Mouse (Mus musculus): ENCODE data around the gene 9230104L09Rik. TPM values are rescaled to one million over a fixed set of nuclear protein-coding genes. Genes with fewer than 3 reads are reported as not detected.
A peak's percentile ranks its signal among the peaks of the same experiment; 100 is the strongest.

The 9230104L09Rik gene
- polyA plus RNA-seq, 1 experiment from 2014 or later = not detected

DNA sequence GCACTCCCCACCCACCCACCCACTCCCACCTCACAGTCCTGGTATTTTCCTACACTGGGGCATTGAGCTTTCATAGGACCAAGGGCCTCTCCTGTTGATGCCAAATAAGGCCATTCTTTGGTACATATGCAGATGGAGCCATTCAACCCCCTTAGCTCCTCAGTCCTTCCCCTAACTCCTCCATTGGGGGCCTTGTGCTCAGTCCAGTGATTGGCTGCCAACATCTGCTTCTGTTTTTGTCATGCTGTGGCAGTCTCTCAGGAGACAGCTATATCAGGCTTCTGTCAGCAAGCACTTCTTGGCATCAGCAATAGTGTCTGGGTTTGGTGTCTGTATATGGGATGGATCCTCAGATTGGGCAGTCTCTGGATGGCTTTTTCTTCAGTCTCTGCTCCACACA lies 19.9 kb upstream of the 9230104L09Rik start:
- no peaks in the 10 kb centered on the region for H3K4me1 ChIP-seq (ENCODE audit: control insufficient read depth, insufficient read depth, low read length)
- no peaks in the 10 kb centered on the region for H3K27me3 ChIP-seq (ENCODE audit: control insufficient read depth, insufficient read depth, low read length)
- H3K9ac ChIP-seq (replicated peaks; ENCODE audit: low read length) = no peak overlapping the region
- H3K9me3 ChIP-seq (replicated peaks; ENCODE audit: control insufficient read depth, low read length) = no peaks in the 10 kb centered on the region
- H3K4me2 ChIP-seq (ENCODE audit: low read depth, low read length) = no peak overlapping the region
- H3K36me3 ChIP-seq (replicated peaks; ENCODE audit: control insufficient read depth, insufficient read depth, low read depth, low read length) = no peaks in the 10 kb centered on the region
- no peak overlapping the region for H3K4me3 ChIP-seq (ENCODE audit: low read depth, low read length)
- ATAC-seq (replicated peaks; ENCODE audit: insufficient number of reproducible peaks, low FRiP score, low TSS enrichment, low read depth) (no peak), DNase-seq (ENCODE audit: low spot score) (no peak)
- H3K27ac ChIP-seq (replicated peaks; ENCODE audit: low read depth, low read length) = no peak overlapping the region

DNA sequence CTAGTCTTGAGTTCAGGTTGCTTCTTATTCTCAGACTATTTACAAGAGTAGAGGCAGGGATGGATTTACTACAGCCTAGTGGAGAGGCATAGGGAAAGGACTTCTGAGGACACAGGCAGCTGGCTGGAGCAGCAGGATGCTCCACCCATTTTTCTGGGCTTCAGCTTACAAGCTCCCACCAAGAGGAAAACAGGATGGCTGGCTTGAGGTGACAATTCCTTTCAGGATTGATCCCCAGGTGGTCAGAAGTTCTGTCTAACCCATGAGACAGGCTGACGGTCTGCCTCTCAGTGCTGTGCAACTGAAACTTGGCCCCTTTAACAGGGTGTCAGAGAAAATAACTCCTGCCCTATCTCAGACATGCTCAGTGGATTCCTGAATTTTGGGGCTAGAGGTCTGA lies 14.4 kb upstream of the 9230104L09Rik start:
- ATAC-seq (replicated peaks; ENCODE audit: insufficient number of reproducible peaks, low FRiP score, low TSS enrichment, low read depth) (no peak), DNase-seq (ENCODE audit: low spot score) (no peak)
- Histone ChIP-seq H3K27me3 (ENCODE audit: control insufficient read depth, insufficient read depth, low read length) (no peaks in the 10 kb centered on the region), H3K36me3 (replicated peaks; ENCODE audit: control insufficient read depth, insufficient read depth, low read depth, low read length) (no peaks in the 10 kb centered on the region), H3K27ac (replicated peaks; ENCODE audit: low read depth, low read length) (no peak overlapping the region), H3K9ac (replicated peaks; ENCODE audit: low read length) (no peak overlapping the region), H3K9me3 (replicated peaks; ENCODE audit: control insufficient read depth, low read length) (no peaks in the 10 kb centered on the region), H3K4me2 (ENCODE audit: low read depth, low read length) (no peak overlapping the region), H3K4me3 (ENCODE audit: low read depth, low read length) (no peak overlapping the region), H3K4me1 (ENCODE audit: control insufficient read depth, insufficient read depth, low read length) (no peaks in the 10 kb centered on the region)
- 57% methylated on average over 1 of the region's 1 CpGs for WGBS

DNA sequence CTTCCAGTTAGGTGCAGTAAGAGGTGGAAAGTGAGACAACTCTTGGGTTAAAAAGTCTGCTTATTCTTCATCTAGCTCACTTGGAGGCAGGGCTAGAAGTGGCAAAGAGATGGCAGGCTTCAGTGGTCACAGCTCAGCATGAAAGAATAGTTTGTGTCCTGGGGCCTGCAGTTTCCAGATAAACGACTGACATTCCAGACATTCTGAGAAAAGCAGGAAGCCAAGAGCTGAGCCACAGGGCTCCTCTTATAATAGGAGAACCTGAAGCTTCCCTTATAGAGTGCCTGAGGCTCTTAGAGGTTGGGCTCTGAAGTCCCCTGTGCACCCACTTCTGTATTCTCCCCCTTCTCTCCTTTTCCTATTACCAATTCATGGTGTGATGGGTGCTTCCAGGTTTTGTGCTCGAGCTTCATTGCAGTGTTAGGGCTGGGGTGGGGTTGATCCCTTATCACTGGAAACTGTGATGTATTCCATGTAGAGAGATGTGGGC lies 13.8 kb upstream of the 9230104L09Rik start:
- no peak for ATAC-seq (replicated peaks; ENCODE audit: insufficient number of reproducible peaks, low FRiP score, low TSS enrichment, low read depth)
- Histone ChIP-seq H3K4me3 (ENCODE audit: low read depth, low read length) (no peak overlapping the region), H3K4me2 (ENCODE audit: low read depth, low read length) (no peak overlapping the region), H3K36me3 (replicated peaks; ENCODE audit: control insufficient read depth, insufficient read depth, low read depth, low read length) (no peaks in the 10 kb centered on the region), H3K27ac (replicated peaks; ENCODE audit: low read depth, low read length) (no peak overlapping the region), H3K9me3 (replicated peaks; ENCODE audit: control insufficient read depth, low read length) (no peaks in the 10 kb centered on the region), H3K4me1 (ENCODE audit: control insufficient read depth, insufficient read depth, low read length) (no peaks in the 10 kb centered on the region), H3K9ac (replicated peaks; ENCODE audit: low read length) (no peak overlapping the region), H3K27me3 (ENCODE audit: control insufficient read depth, insufficient read depth, low read length) (no peaks in the 10 kb centered on the region)
- DNase-seq (ENCODE audit: low spot score) = no peak
- 5% methylated on average over 2 of the region's 2 CpGs for WGBS

DNA sequence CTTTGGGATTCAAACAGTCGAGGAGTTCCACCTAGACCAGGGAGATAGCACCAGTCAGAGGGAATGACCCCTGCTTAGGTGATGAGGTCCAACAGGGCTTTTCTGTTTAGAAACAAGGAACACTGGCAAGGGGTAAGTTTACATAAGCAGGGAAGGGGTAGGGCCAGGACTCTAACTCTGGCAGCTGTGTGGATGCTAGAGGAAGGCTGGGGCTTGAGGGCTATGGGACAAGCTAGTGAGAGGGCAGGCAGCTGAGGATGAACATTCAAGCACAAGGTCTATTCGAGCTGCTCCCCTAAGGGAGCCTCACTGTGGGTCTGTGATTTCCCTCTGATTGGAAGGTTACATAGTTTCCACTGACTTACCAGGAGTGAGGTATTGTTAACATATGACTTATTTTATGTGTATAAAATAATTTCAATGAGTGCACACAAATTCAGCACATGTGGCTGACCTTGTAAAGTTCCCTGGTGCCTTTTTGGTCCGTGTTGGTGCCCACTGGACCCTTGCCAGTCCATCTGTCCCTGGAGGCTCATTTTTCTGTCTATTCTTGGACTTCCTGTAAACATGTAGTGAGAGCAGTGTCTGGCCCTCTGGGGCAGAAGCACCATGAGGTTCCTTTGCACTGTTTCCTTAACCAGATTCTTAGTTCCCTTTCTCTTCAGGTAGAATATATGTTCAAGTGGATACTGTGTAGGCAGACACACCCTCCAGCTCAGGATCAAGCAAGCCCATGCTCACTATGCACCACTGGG lies 12.4 kb upstream of the 9230104L09Rik start:
- ATAC-seq (replicated peaks; ENCODE audit: insufficient number of reproducible peaks, low FRiP score, low TSS enrichment, low read depth) (no peak), DNase-seq (ENCODE audit: low spot score) (no peak)
- no peak overlapping the region for H3K4me2 ChIP-seq (ENCODE audit: low read depth, low read length)
- no peak overlapping the region for H3K27ac ChIP-seq (replicated peaks; ENCODE audit: low read depth, low read length)
- H3K4me3 ChIP-seq (ENCODE audit: low read depth, low read length) = no peak overlapping the region
- peaks cover 3% of the 10 kb centered on the region for H3K4me1 ChIP-seq (ENCODE audit: control insufficient read depth, insufficient read depth, low read length)
- no peaks in the 10 kb centered on the region for H3K27me3 ChIP-seq (ENCODE audit: control insufficient read depth, insufficient read depth, low read length)
- H3K9me3 ChIP-seq (replicated peaks; ENCODE audit: control insufficient read depth, low read length) = no peaks in the 10 kb centered on the region
- H3K36me3 ChIP-seq (replicated peaks; ENCODE audit: control insufficient read depth, insufficient read depth, low read depth, low read length) = no peaks in the 10 kb centered on the region; the same call in 1 of the 2 replicates
- H3K9ac ChIP-seq (replicated peaks; ENCODE audit: low read length) = no peak overlapping the region
- 53% methylated on average over 3 of the region's 3 CpGs for WGBS

DNA sequence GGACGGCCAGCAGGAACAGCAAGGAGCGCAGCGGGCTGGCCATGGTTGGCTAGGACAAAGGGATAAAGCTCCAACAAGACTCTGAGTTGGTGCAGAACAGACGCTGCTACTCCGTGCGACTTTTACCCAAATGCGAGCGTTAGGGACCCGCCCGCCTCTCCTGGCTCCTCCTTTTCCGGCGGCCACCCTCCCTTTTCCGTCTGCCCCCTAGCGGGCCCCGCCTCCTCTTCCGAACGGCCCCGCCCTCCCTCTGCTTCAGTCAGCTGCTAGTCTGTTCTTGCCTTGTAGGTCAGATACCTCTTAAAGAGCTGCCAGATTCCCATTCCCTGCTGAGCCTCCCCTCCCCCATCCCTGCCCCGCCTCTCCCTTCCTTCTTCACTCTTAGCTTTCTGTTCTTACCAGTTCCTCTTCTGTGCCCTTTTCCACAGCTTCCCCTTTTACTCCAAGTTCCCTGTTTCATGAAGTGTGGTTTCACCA lies 10.5 kb upstream of the 9230104L09Rik start, which contains the start of gene Cst3:
Cst3 (minus strand) TSS at position 358 of the 477 bp plus-strand sequence.
- WGBS = 0% methylated on average over 18 of the region's 19 CpGs
- H3K9me3 ChIP-seq (replicated peaks; ENCODE audit: control insufficient read depth, low read length) = no peaks in the 10 kb centered on the region
- no peaks in the 10 kb centered on the region; the same call in 1 of the 2 replicates for H3K36me3 ChIP-seq (replicated peaks; ENCODE audit: control insufficient read depth, insufficient read depth, low read depth, low read length)
- peak within 1 kb of the TSS; percentile 90 for H3K9ac ChIP-seq (replicated peaks; ENCODE audit: low read length)
- DNase-seq (ENCODE audit: low spot score) = peak; percentile 92
- peak within 1 kb of the TSS; percentile 44 for H3K4me2 ChIP-seq (ENCODE audit: low read depth, low read length)
- H3K27me3 ChIP-seq (ENCODE audit: control insufficient read depth, insufficient read depth, low read length) = no peaks in the 10 kb centered on the region
- ATAC-seq (replicated peaks; ENCODE audit: insufficient number of reproducible peaks, low FRiP score, low TSS enrichment, low read depth) = peak; percentile 97
- peaks cover 3% of the 10 kb centered on the region for H3K4me1 ChIP-seq (ENCODE audit: control insufficient read depth, insufficient read depth, low read length)
- peak within 1 kb of the TSS; percentile 91 for H3K4me3 ChIP-seq (ENCODE audit: low read depth, low read length)
- peak within 1 kb of the TSS; percentile 76 for H3K27ac ChIP-seq (replicated peaks; ENCODE audit: low read depth, low read length)

DNA sequence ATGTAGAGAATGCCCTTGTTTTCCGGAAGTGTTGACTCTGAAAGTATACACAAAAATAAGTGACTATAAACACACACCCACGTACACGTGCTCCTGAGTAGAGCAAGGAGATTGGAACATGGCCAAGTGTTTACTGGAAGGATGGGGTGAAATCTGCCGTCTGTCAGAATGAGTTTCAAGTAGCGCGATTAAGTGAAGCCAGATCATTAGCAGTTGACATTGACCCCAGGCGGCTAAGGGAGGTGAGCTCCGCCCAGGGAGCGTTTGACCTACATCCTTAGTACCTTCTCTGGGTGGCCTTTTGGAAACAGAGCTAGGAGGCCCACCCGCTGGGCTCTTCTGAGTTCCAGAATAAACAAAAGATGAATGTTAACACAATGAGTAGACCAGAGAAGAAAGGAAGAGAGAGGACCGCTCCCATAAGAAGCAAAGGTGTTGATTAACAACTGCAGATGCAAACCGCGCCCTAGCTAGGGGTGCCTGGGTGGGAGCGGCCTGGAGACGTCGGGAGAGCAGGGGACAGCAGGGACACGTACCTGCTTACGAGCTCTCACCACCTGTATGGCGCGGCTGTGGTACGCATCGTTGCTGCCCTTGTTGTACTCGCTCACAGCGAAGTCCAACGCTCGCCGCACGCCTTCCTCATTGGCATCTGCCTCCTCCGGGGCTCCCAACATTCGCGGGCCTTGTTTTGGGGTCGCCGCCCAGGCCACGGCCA lies 9.9 kb upstream of the 9230104L09Rik start:
- Histone ChIP-seq H3K4me3 (ENCODE audit: low read depth, low read length) (peak overlapping the region; percentile 91), H3K27me3 (ENCODE audit: control insufficient read depth, insufficient read depth, low read length) (no peaks in the 10 kb centered on the region), H3K36me3 (replicated peaks; ENCODE audit: control insufficient read depth, insufficient read depth, low read depth, low read length) (no peaks in the 10 kb centered on the region; the same call in 1 of the 2 replicates), H3K4me1 (ENCODE audit: control insufficient read depth, insufficient read depth, low read length) (peaks cover 3% of the 10 kb centered on the region), H3K27ac (replicated peaks; ENCODE audit: low read depth, low read length) (peak overlapping the region; percentile 76), H3K4me2 (ENCODE audit: low read depth, low read length) (peak overlapping the region; percentile 44), H3K9ac (replicated peaks; ENCODE audit: low read length) (peak overlapping the region; percentile 90), H3K9me3 (replicated peaks; ENCODE audit: control insufficient read depth, low read length) (no peaks in the 10 kb centered on the region)
- WGBS = 1% methylated on average over 34 of the region's 34 CpGs
- DNase-seq (ENCODE audit: low spot score) = peak; percentile 42
- ATAC-seq (replicated peaks; ENCODE audit: insufficient number of reproducible peaks, low FRiP score, low TSS enrichment, low read depth) = peak; percentile 64

DNA sequence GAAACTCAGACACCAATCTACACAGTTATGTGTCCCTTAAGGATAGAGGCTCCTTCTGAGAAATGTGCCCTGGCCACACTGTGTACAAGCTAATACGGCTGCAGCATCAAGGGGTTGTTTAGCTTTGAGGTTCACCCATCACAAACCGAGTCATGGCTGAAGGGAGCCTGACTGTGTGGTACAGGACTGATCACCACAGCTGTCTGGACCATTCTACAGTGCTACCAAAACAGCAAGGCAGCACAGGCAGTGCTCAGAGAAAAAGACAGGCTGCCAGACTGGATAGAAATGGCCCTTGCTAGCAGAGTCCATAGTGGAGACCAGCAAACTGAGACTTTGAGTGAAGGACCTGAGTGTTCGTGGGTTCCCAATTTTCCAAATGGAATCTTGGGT lies 9.4 kb upstream of the 9230104L09Rik start:
- Histone ChIP-seq H3K4me1 (ENCODE audit: control insufficient read depth, insufficient read depth, low read length) (peaks cover 3% of the 10 kb centered on the region), H3K4me2 (ENCODE audit: low read depth, low read length) (peak overlapping the region; percentile 44), H3K27me3 (ENCODE audit: control insufficient read depth, insufficient read depth, low read length) (no peaks in the 10 kb centered on the region), H3K4me3 (ENCODE audit: low read depth, low read length) (peak overlapping the region; percentile 91), H3K9ac (replicated peaks; ENCODE audit: low read length) (peak overlapping the region; percentile 90), H3K9me3 (replicated peaks; ENCODE audit: control insufficient read depth, low read length) (no peaks in the 10 kb centered on the region), H3K36me3 (replicated peaks; ENCODE audit: control insufficient read depth, insufficient read depth, low read depth, low read length) (no peaks in the 10 kb centered on the region; the same call in 1 of the 2 replicates), H3K27ac (replicated peaks; ENCODE audit: low read depth, low read length) (no peak overlapping the region)
- DNase-seq (ENCODE audit: low spot score) = no peak
- WGBS = 47% methylated on average over 3 of the region's 3 CpGs
- 0 out of 2 replicates have a peak, but pooled peaks have one; percentile 5 for ATAC-seq (replicated peaks; ENCODE audit: insufficient number of reproducible peaks, low FRiP score, low TSS enrichment, low read depth)

DNA sequence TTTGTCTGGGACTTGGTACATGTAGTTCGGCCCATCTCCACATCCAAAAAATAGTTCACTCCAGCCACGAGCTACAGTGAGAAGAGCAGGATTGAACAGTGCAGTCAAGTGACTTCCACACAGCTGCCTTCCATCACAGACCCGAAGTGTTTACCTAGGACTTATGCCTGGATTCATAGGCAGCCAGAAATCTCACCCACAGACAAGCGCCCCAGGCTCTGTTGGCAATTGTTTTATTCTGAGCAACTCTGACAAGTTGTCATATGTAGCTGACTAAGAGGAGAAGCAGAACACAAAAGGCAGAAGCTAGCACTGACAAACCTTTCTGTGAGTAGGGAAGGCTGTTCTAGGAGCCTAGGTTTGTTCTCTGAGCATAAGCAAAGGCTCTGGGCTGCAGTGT lies 8.0 kb upstream of the 9230104L09Rik start:
- no peaks in the 10 kb centered on the region; the same call in 1 of the 2 replicates for H3K36me3 ChIP-seq (replicated peaks; ENCODE audit: control insufficient read depth, insufficient read depth, low read depth, low read length)
- 79% methylated on average over 4 of the region's 4 CpGs for WGBS
- H3K9me3 ChIP-seq (replicated peaks; ENCODE audit: control insufficient read depth, low read length) = no peaks in the 10 kb centered on the region
- H3K4me1 ChIP-seq (ENCODE audit: control insufficient read depth, insufficient read depth, low read length) = peaks cover 3% of the 10 kb centered on the region
- no peaks in the 10 kb centered on the region for H3K27me3 ChIP-seq (ENCODE audit: control insufficient read depth, insufficient read depth, low read length)
- H3K9ac ChIP-seq (replicated peaks; ENCODE audit: low read length) = no peak overlapping the region
- H3K27ac ChIP-seq (replicated peaks; ENCODE audit: low read depth, low read length) = no peak overlapping the region
- H3K4me2 ChIP-seq (ENCODE audit: low read depth, low read length) = peak overlapping the region; percentile 44
- no peak overlapping the region for H3K4me3 ChIP-seq (ENCODE audit: low read depth, low read length)
- ATAC-seq (replicated peaks; ENCODE audit: insufficient number of reproducible peaks, low FRiP score, low TSS enrichment, low read depth) = no peak
- DNase-seq (ENCODE audit: low spot score) = no peak

Data from embryonic facial prominence, embryonic 11.5 days (tissue).